Mouse (Mus musculus): ENCODE measurements around the gene Gm5737. TPM values are rescaled to one million over a fixed set of nuclear protein-coding genes. Genes with fewer than 3 reads are reported as not detected.

Gene Gm5737
- total and polyA plus RNA-seq, 3 experiments = 0.34 to 0.70 TPM; not detected in 1

GRCm38 (mm10) chr7:120874021-120874420 lies 61.9 kb downstream of the Gm5737 start:
- Histone ChIP-seq H3K36me3 (ENCODE audit: control insufficient read depth, insufficient read depth, low read length) (no peaks in the 10 kb centered on the region; the same call in 1 of the 2 replicates), H3K79me2 (replicated peaks; ENCODE audit: control insufficient read depth, insufficient read depth, low read length) (0 out of 2 replicates have a peak, but pooled peaks cover 3% of the 10 kb centered on the region), H3K4me1 (ENCODE audit: control insufficient read depth, insufficient read depth, low read length) (peaks cover 8% of the 10 kb centered on the region), H3K27me3 (ENCODE audit: control insufficient read depth, insufficient read depth, low read length) (no peaks in the 10 kb centered on the region), H3K4me3 (no peak overlapping the region), H3K27ac (no peak overlapping the region), H3K9ac (ENCODE audit: low read depth, low read length) (no peak overlapping the region)
- no peak for TF ChIP-seq CTCF (IDR thresholded peaks at IDR 0.05)
- no peak for TF ChIP-seq POLR2A (IDR thresholded peaks at IDR 0.05; ENCODE audit: insufficient read depth, low read depth, low read length)
- no peak for TF ChIP-seq EP300 (IDR thresholded peaks at IDR 0.05; ENCODE audit: insufficient read depth, low read depth, low read length)
- 65% methylated on average over 3 of the region's 3 CpGs for WGBS
- DNase-seq = no peak
- intact Hi-C loops (cut with DNase I) = no loop called here

- H3K4me3 ChIP-seq = no peak overlapping the region
- DNase-seq = no peak
- no peak for TF ChIP-seq POLR2A (IDR thresholded peaks at IDR 0.05; ENCODE audit: insufficient read depth, low read depth, low read length)
- TF ChIP-seq CTCF (IDR thresholded peaks at IDR 0.05) = no peak
- TF ChIP-seq EP300 (IDR thresholded peaks at IDR 0.05; ENCODE audit: insufficient read depth, low read depth, low read length) = no peak
- no peak overlapping the region for H3K9ac ChIP-seq (ENCODE audit: low read depth, low read length)
- H3K36me3 ChIP-seq (ENCODE audit: control insufficient read depth, insufficient read depth, low read length) = no peaks in the 10 kb centered on the region; the same call in 1 of the 2 replicates
- H3K79me2 ChIP-seq (replicated peaks; ENCODE audit: control insufficient read depth, insufficient read depth, low read length) = 0 out of 2 replicates have a peak, but pooled peaks cover 3% of the 10 kb centered on the region
- WGBS = 63% methylated on average over 7 of the region's 7 CpGs
- intact Hi-C loops (cut with DNase I) = no loop called here
- peaks cover 5% of the 10 kb centered on the region for H3K4me1 ChIP-seq (ENCODE audit: control insufficient read depth, insufficient read depth, low read length)
- no peak overlapping the region for H3K27ac ChIP-seq
- H3K27me3 ChIP-seq (ENCODE audit: control insufficient read depth, insufficient read depth, low read length) = no peaks in the 10 kb centered on the region
Measured at GRCm38 (mm10) chr7:120874764-120875539, 62.8 kb downstream of the Gm5737 start.

DNA sequence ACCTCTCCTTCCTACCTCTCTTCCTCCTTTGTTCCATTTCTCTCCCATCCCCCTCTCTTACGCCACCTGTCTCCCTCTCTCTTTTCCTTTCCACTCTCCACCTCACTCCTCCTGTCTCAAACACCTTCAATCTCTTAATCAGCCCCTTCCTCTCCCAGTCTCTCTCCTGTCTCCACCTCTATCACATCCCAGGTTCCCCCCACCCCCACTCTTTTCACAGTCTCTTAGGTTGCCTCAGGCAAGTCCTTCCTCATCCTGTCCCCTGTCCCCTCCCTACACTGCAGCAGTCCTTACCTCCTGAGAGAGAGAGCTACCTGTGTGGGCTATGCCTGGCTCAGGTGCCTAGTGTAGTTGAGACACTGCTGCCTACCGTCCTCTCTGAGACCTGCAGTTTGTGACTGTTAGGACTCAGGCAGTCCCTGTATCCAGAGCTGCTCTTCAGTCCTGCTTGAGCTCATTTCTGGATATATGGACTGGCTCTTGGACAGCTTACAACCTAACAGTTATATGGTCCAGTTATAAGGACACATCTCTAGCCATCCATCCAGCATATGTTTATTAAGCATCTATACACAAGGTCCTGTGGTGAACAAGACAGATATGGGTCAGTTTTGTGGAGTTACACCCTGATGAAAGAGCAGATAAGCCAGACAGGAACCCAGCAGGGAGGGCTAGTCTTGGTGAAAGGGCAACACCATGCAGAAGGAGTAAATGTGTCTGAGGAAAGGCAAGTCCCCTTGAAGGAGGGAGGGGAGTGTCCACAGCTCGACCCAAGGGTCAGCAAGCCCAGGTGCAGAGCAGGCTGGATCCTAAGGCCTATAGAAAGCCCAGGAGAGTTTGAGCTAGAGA lies 63.6 kb downstream of the Gm5737 start:
- TF ChIP-seq CTCF (IDR thresholded peaks at IDR 0.05) = no peak
- no peak for TF ChIP-seq POLR2A (IDR thresholded peaks at IDR 0.05; ENCODE audit: insufficient read depth, low read depth, low read length)
- no peak for TF ChIP-seq EP300 (IDR thresholded peaks at IDR 0.05; ENCODE audit: insufficient read depth, low read depth, low read length)
- H3K9ac ChIP-seq (ENCODE audit: low read depth, low read length) = no peak overlapping the region
- H3K27me3 ChIP-seq (ENCODE audit: control insufficient read depth, insufficient read depth, low read length) = no peaks in the 10 kb centered on the region
- no peaks in the 10 kb centered on the region; the same call in 1 of the 2 replicates for H3K36me3 ChIP-seq (ENCODE audit: control insufficient read depth, insufficient read depth, low read length)
- H3K4me3 ChIP-seq = no peak overlapping the region
- WGBS = 79% methylated on average over 3 of the region's 3 CpGs
- DNase-seq = no peak
- intact Hi-C loops (cut with DNase I) = no loop called here
- no peak overlapping the region for H3K27ac ChIP-seq
- H3K4me1 ChIP-seq (ENCODE audit: control insufficient read depth, insufficient read depth, low read length) = peaks cover 4% of the 10 kb centered on the region
- H3K79me2 ChIP-seq (replicated peaks; ENCODE audit: control insufficient read depth, insufficient read depth, low read length) = 0 out of 2 replicates have a peak, but pooled peaks cover 3% of the 10 kb centered on the region

DNA sequence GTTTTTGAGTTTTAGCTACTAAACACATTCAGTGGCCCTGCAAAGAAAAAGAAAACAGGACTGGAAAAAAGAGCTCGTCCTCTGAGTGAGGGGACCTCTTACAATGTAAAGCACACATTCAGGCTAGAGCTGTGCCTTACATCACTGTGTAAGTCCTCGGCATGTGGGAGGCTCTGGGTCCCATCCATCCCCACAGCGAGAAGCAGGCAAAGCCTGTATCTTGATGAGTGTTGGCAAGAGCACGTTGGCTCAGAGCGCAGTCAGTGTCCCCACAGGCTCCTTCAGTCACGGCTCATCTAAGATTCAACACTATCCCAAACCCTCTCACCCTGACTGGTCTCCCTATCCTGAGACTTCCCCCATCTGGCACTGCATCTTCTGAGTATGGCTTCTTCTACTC lies 66.1 kb downstream of the Gm5737 start:
- Histone ChIP-seq H3K36me3 (ENCODE audit: control insufficient read depth, insufficient read depth, low read length) (no peaks in the 10 kb centered on the region; the same call in none of the 2 replicates), H3K27me3 (ENCODE audit: control insufficient read depth, insufficient read depth, low read length) (no peaks in the 10 kb centered on the region), H3K79me2 (replicated peaks; ENCODE audit: control insufficient read depth, insufficient read depth, low read length) (no peaks in the 10 kb centered on the region), H3K4me3 (no peak overlapping the region), H3K27ac (no peak overlapping the region), H3K9ac (ENCODE audit: low read depth, low read length) (no peak overlapping the region), H3K4me1 (ENCODE audit: control insufficient read depth, insufficient read depth, low read length) (peaks cover 4% of the 10 kb centered on the region)
- 68% methylated on average over 6 of the region's 6 CpGs for WGBS
- intact Hi-C loops (cut with DNase I) = no loop called here
- no peak for DNase-seq
- no peak for TF ChIP-seq EP300 (IDR thresholded peaks at IDR 0.05; ENCODE audit: insufficient read depth, low read depth, low read length)
- TF ChIP-seq POLR2A (IDR thresholded peaks at IDR 0.05; ENCODE audit: insufficient read depth, low read depth, low read length) = no peak
- no peak for TF ChIP-seq CTCF (IDR thresholded peaks at IDR 0.05)

- TF ChIP-seq EP300 (IDR thresholded peaks at IDR 0.05; ENCODE audit: insufficient read depth, low read depth, low read length) = no peak
- no peak for DNase-seq
- Histone ChIP-seq H3K36me3 (ENCODE audit: control insufficient read depth, insufficient read depth, low read length) (no peaks in the 10 kb centered on the region; the same call in none of the 2 replicates), H3K9ac (ENCODE audit: low read depth, low read length) (no peak overlapping the region), H3K27ac (no peak overlapping the region), H3K27me3 (ENCODE audit: control insufficient read depth, insufficient read depth, low read length) (no peaks in the 10 kb centered on the region), H3K4me3 (no peak overlapping the region), H3K4me1 (ENCODE audit: control insufficient read depth, insufficient read depth, low read length) (peaks cover 1% of the 10 kb centered on the region; the same call in 1 of the 2 replicates), H3K79me2 (replicated peaks; ENCODE audit: control insufficient read depth, insufficient read depth, low read length) (no peaks in the 10 kb centered on the region)
- intact Hi-C loops (cut with DNase I) = no loop called here
- WGBS = 78% methylated on average over 3 of the region's 3 CpGs
Measured at GRCm38 (mm10) chr7:120879972-120880371, 67.8 kb downstream of the Gm5737 start.
